Mouse (Mus musculus): Measurements from ENCODE around the gene Slc38a7.

DNA sequence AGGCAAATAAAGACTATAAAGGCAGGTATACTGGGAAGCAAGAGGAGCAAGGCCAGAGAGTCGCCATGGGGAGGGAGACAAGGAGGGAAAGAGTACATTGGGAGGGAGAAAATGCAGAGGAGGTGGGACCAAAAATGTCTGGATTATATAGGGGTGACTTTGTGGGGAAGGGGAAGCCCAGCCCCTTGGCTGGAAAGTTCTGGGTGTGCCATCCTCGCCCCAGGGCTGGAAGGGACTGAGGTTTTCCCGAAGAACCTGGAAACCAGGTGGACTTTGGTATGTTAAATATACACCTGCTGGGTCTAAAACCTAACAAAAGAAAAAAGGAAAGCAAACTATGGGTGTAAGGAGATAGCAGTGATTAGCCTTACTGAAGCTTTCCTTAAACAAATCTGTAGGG lies 23.2 kb downstream of the Slc38a7 start:
- no peak for TF ChIP-seq GATA1 (IDR thresholded peaks at IDR 0.05; ENCODE audit: borderline replicate concordance, low read length)
- TF ChIP-seq FLI1 (IDR thresholded peaks at IDR 0.05; ENCODE audit: low read length): no peak
